Mouse (Mus musculus) neutrophil, adult 5-6 weeks (primary cell): ENCODE data around the gene B3gnt9. TPM values are rescaled to one million over a fixed set of nuclear protein-coding genes. Genes with fewer than 3 reads are reported as not detected.
A peak's percentile ranks its signal among the peaks of the same experiment; 100 is the strongest.
"Not testable (repeated sequence)": the region's sequence is repeated elsewhere in the genome, so short reads cannot be mapped to it uniquely, and the experiment has no call there.

Experiments used
- ATAC-seq: fragments of 151-379, 151-347 bp; 2 replicates; pipeline ENCODE4 v1.8.0; 2017; ENCODE audit warnings: mild to moderate bottlenecking, moderate TSS enrichment; ENCODE audit not compliant: insufficient number of reproducible peaks, poor library complexity, low FRiP score, severe bottlenecking; ENCODE audit errors: extremely low read depth
- total RNA-seq: library from RNA; stranded (forward); fragments of 200-1000 nt; gene quantifications from 2 replicates; pipeline ENCODE4 v1.2.3, GENCODE M21; 2017

The B3gnt9 gene
- 0.35 and 0.74 TPM in 2 replicates for total RNA-seq

DNA sequence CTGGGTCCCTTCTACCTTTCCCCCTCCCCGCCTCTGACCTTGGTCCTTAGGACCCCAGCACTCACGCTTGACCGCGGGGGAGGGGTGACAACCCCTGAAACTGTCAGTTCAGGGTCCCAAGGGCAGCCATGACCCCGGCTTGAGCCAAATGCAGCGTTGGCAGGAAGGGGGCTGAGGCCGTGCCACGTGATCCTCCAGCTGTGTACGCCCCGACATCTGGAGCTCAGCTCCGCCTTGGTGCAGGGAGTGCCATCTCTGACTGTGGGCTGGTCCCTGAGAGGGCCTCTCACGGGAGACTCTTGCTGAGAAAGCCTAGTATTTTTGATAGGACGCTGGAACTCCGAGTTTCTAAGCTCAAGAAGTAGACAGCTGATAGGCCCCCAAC, at the start of gene B3gnt9:
Gene B3gnt9, minus strand, starts transcription at position 188 of the 385 bp plus-strand sequence.
- no peak for ATAC-seq

GRCm38 (mm10) chr8:105303874-105304273, 48.9 kb upstream of the B3gnt9 start:
- no peak for ATAC-seq

GRCm38 (mm10) chr8:105303396-105303795, 48.4 kb upstream of the B3gnt9 start:
- ATAC-seq, result no peak

GRCm38 (mm10) chr8:105299962-105300361, 45.0 kb upstream of the B3gnt9 start:
- ATAC-seq, result no peak

GRCm38 (mm10) chr8:105298351-105299252, 43.6 kb upstream of the B3gnt9 start:
- no peak for ATAC-seq

- ATAC-seq, result peak; percentile 86
Observed at GRCm38 (mm10) chr8:105297511-105298192, 42.7 kb upstream of the B3gnt9 start, which contains the start of gene E2f4. TSS of gene E2f4 (plus strand) at chr8:105297663.

GRCm38 (mm10) chr8:105295895-105296573, 41.1 kb upstream of the B3gnt9 start, which contains the start of gene Exoc3l:
TSS of gene Exoc3l (minus strand) at chr8:105296101.
- ATAC-seq, result no peak

DNA sequence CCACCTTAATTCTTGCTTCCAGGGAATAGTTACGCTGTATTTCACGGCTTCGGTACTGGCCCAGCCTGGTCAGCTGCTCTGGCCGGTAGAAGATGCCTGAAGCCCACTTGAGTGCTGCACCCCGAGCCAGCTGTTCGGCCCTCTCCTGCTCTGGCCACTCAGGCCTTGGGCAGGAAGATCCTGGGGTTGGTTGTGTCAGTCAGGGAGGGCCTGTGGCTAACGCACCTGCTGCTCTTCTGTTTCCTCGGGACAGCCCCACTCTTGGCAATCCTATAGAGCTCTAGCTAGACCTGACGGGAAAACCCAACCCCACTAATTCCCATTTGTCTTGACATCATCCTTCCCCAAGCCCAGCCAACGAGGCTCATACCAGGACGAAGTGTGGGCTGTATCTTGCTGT, 40.3 kb upstream of the B3gnt9 start:
- ATAC-seq, result no peak

GRCm38 (mm10) chr8:105294776-105295175, 39.8 kb upstream of the B3gnt9 start:
- no peak for ATAC-seq

GRCm38 (mm10) chr8:105293405-105293804, 38.5 kb upstream of the B3gnt9 start:
- ATAC-seq, result no peak

- ATAC-seq, result no peak
Observed at GRCm38 (mm10) chr8:105292471-105292870, 37.5 kb upstream of the B3gnt9 start.

DNA sequence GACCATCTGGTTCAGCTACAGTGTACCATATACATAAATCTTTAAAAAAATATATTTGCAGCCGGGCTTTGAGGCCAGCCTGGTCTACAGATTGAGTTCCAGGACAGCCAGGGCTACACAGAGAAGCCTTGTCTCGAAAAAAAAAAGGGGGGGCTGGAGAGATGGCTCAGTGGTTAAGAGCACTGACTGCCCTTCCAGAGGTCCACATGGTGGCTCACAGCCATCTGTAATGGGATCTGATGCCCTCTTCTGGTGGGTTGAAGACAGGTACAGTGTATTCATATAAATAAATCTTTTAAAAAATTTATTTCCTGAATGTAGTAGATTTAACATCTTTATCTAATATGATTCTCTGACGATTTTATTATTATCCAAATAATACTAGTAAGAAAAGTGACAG, 36.8 kb upstream of the B3gnt9 start:
- ATAC-seq, result not testable (repeated sequence)

DNA sequence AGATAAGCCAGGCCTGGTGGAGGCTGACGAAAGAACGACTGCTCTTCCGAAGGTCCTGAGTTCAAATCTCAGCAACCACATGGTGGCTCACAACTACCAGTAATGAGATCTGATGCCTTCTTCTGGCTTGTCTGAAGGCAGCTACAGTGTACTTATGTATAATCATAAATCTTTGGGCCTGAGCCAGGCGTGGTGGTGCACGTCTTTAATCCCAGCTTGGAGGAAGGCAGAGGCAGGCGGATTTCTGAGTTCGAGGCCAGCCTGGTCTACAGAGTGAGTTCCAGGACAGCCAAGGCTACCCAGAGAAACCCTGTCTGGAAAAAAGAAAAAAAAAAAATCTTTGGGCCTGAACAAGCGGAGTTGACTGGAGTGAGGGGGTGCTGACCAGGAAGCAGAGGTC, 36.4 kb upstream of the B3gnt9 start:
- ATAC-seq, result not testable (repeated sequence)

- peak; percentile 55 for ATAC-seq
Observed at GRCm38 (mm10) chr8:105290554-105291314, 35.8 kb upstream of the B3gnt9 start.

DNA sequence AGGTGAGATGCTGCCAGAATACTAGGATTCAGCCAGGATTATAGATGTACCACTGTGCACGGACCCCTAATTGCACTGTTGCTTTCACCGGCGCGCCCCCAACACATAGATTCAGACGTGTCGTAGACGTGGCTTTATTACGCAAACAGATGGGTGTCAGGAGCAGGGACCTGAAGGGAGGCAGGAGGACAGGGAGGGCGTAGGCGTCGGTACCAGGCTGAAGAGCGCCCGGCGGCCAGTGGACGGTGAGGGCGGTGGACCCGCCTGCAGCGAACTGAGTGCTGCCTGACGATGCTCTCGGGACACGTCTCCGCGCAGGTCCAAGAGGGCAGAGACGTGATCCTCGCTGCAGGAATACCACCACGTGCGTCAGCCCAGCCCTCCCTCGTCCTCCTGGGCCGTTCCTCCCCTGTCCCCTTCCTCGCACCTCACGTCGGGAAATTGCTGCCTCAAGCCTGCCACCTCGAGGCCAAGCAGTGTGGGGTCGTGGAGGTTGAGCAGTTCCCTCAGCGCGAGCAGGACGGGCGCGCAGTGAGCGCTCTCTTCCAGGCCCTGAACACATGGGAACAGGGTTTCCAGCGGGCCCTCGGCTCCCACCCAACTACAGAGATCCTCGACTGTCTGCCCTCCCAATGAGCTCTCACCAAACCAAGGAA, 35.0 kb upstream of the B3gnt9 start, which contains the start of gene 4931428F04Rik:
Gene 4931428F04Rik, minus strand, starts transcription at position 60 of the 656 bp plus-strand sequence.
- 0 out of 2 replicates have a peak, but pooled peaks have one; percentile 17 for ATAC-seq

DNA sequence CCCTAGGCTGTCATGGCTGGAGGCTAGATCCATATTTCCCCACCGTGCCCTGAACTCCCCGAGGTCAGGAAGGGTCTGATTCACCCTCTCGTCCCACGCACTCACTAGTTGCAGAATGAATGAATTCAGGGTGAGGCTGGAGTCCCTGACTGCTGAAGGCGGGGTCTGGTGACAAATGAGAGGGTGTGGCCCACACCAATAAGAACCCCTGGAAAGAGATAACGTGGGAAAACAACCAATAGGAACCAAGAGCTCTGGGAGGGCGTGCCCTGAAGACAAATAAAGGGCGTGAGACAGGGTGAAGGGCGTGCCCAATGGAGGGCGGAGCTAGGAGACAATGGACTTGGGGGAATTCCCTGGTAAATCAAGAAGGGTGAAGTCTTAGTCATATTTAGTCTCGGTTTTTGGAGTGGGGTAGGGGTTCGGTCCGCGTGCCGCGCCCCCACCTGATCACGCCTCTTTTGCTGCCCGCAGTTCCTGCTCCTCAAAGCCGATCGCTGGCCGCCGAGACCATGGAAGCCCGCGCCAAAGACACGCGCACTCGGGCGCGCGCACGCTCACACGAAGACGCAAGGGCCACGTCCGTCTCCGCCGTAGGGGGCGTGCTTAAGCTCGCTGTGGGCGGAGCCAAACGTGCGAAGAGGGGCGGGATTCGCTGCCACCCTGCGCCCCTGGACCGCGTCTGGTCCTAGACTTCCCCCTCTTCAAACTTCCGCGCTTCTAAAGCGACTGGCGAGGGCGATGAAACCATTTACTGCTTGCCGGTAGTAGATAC, 34.2 kb upstream of the B3gnt9 start:
- peak; percentile 73 for ATAC-seq

DNA sequence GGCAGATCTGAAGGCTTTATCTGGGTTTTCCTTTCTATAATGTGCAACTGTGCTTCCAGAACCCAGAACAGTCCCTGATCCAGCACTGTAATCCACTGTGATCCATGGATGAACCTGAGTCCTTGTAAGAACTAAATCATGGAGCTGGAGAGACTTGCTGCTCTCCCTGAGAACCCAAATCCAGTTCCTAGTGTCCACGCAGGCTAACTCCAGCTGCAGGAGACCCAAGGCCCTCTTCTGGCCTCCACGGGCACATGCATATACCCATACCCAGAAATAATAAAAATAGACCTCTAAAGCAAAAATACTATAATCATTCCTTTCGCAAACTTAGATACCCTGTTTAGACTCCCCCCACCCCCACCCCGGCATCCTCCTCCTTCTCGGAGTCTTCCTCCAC, 33.3 kb upstream of the B3gnt9 start:
- ATAC-seq, result no peak
